Mouse (Mus musculus) testis, postnatal 14 days (tissue): Measurements from ENCODE around the gene Tulp2.
A peak's percentile ranks its signal among the peaks of the same experiment; 100 is the strongest.
"Not testable (repeated sequence)": the region's sequence is repeated elsewhere in the genome, so short reads cannot be mapped to it uniquely, and the experiment has no call there.

Source experiments
- DNase-seq: peaks from one replicate; pipeline ENCODE4 v3.0.0; 2021; ENCODE audit warnings: low spot score

Gene Tulp2

DNA sequence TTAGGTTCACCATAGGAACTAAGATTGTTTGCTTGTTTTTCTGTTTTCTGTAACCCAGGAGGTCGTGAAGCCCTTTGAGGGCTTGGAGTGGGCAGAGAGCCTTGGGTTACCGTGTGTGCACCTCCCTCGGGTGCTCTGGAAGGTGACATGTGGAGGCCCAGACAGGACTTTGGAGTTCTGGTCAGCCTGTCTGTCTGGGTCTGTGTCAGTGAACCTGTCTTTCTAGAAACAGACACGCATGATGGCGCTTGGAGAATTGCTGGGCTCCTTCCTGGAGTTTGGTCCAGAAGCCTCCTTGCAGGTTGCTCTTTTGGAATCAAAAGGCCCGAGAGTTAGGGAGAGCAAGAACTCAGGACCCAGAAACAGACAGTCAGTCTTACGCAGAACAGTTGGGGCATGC lies 21.3 kb upstream of the Tulp2 start:
- no peak for DNase-seq

DNA sequence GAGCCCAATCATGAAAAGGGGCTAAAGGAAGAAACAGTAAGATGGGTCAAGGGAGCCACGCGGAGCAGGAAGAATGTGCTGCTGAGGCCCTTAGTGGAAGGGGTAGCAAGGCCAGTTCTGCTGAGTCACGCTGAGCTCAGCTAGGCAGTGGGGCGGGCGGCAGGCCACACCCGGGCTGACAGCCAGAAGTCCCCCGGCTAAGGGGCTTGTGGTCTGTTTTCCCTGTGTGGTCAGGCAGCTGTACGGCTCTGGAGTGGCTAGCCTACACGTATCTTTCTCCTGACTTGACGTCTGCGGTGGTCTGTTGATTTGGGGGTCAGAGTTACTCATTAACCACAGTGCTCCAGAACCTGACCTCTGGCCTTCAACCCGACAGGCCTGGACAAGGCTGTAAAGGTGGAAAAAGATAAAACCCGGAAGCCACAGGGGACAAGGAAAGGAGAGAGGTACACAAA lies 20.8 kb upstream of the Tulp2 start:
- DNase-seq, result peak; percentile 63

DNA sequence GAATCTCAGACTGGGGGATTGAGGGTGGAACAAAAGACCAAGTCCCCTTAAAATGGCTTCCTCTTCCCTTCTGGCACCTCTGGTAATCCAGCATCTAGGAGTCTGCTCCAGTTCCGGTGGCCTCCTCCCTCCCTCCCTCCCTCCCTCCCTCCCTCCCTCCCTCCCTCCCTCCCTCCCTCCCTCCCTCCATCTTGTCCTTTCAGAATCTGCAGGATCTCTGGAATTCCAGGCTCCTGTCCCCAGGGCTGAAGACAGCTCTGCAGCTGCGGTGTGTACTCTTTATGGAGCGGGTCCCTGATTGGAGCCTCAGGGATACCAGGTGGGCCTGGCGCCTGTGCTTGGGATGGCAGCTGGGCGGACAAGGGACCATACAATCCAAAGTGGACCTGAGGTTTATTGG lies 20.4 kb upstream of the Tulp2 start:
- DNase-seq, result peak; percentile 40

- DNase-seq, result peak; percentile 40
Measured at GRCm38 (mm10) chr7:45461781-45462180, 19.9 kb upstream of the Tulp2 start.

- no peak for DNase-seq
Measured at GRCm38 (mm10) chr7:45462325-45462724, 19.4 kb upstream of the Tulp2 start.

GRCm38 (mm10) chr7:45462868-45463267 lies 18.8 kb upstream of the Tulp2 start:
- not testable (repeated sequence) for DNase-seq

GRCm38 (mm10) chr7:45463987-45464778 lies 17.5 kb upstream of the Tulp2 start:
- DNase-seq, result no peak

- DNase-seq, result no peak
Measured at GRCm38 (mm10) chr7:45465112-45465511, 16.6 kb upstream of the Tulp2 start.

DNA sequence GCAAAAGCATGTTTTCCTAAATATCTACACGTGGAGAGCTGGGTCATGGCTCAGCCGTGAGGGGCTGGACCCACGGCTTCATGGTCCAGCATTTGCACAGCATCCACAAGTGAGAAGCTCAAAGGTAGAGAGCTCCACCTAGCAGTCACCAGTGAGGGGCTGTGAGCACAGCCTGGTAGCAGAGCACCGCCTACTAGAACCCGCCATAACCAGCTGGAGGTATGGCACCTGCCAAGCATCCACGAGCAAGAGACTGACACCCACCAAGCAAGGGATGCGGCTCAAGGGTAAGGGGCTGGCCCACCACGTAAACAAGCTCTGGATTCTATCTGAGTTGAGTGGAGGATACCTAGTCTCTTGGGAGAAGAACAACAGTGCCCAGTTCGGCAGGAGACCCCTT lies 16.1 kb upstream of the Tulp2 start:
- no peak for DNase-seq

DNA sequence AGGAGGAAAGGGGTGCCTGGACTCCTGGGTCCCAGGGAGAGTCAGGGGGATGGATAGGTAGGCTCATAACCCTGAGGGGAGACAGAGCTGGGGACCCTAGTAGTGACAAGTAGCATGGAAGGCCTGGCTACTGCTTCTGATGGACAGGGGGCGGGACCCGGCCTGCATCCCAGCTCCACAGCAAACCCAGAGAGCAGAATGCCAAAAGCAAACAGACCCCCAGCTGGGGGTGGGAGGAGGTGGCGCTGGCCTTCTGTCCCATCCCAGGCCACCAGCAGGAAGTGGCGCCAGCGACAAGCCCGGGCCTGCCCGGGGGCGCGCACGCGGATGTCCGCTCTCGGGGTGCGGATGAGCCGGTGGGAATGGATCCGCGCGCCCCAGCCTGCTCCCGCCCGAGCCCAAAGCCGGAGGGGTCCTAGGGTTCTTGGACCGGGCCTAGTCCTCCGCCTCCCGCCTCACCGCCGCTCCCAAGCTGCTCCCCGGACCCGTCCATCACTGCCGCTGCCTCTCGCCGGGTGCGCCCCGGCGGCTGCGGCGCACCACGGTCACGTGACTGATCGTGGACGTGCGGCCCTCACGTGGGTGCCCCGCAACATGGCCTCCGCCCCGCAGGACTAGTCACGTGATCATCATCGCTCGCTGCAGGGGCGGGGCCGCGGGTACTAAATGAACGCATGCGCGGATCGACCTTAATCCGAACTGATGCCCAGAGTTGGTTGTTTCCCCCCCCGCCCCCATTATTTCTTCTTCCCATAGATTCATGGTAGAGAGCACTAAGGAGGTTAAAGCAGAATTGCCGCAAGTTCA lies 15.2 kb upstream of the Tulp2 start, which contains the start of gene Bax:
Bax (minus strand) TSS at position 616 of the 807 bp plus-strand sequence.
- DNase-seq, result peak; percentile 92

- DNase-seq, result no peak
Measured at GRCm38 (mm10) chr7:45467090-45467670, 14.5 kb upstream of the Tulp2 start.

GRCm38 (mm10) chr7:45470869-45471268 lies 10.8 kb upstream of the Tulp2 start:
- DNase-seq, result no peak

DNA sequence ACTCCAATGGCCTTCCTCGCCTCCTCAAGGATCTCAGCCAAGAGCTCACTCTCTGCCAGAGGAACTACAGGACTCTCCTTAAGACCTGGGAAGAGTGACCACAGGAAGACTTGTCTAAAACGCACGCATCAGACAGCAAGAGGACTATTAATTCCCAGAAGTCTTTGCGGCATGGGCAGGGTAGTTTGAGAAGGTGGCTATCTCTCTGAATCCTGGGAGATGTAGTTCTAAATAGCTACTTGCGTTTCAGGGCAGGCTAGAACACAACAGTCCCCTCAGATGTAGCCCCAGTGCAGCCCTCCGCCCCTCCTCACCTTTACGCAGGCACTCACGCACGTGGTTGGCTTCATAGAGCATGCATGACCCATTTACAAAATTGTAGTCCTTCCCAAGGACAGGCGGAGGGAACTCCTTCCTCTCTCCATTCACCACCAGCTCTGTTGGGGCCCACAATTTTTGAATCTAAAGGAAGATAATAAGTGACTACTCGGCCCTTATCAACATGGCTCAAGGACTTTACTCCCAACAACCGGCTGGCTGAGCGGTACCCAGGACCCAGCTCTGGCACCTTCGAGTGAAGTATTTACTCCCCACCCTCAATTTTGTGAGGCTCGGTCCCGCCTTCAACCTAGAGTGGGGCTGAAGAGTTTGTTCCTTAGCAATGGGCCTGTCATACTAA lies 6.2 kb upstream of the Tulp2 start:
- no peak for DNase-seq

- no peak for DNase-seq
Measured at GRCm38 (mm10) chr7:45476453-45476852, 5.2 kb upstream of the Tulp2 start.

- no peak for DNase-seq
Measured at GRCm38 (mm10) chr7:45477003-45477402, 4.7 kb upstream of the Tulp2 start.

DNA sequence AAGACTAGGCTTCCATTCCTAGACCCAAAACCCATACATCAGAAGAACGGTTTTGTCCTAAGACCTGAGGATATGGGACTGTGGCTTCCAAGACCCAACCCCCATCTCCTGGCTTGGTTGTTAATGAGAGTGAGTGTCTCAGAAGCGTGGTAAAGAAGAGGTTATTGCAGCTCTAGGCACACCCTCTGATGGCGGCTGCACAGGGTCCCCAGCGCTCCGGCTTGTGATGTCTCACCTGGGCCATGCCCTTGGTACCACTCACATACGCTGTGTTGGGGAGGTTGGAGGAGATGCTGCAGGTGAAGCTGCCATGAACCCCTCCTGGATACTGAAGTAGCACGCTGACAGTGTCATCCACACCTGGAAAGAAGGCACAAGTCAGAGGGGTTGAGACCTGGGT lies 2.9 kb upstream of the Tulp2 start:
- no peak for DNase-seq

DNA sequence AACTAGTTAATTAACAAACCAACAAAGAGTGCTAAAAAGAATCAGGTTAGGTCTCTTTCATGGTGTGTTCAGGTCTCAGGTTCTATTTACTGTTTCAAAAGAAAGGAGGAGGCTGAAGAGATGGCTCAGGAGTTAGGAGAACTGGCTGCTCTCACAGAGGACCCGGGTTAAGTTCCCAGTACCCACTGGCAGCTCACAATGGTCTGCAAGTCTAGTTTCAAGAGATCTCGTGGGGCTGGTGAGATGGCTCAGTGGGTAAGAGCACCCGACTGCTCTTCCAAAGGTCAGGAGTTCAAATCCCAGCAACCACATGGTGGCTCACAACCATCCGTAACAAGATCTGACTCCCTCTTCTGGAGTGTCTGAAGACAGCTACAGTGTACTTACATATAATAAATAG lies 1.4 kb upstream of the Tulp2 start:
- not testable (repeated sequence) for DNase-seq

- no peak for DNase-seq
Measured at GRCm38 (mm10) chr7:45482166-45482565, 489 bp downstream of the Tulp2 start.

- not testable (repeated sequence) for DNase-seq
Measured at GRCm38 (mm10) chr7:45484985-45485384, 3.3 kb downstream of the Tulp2 start.

DNA sequence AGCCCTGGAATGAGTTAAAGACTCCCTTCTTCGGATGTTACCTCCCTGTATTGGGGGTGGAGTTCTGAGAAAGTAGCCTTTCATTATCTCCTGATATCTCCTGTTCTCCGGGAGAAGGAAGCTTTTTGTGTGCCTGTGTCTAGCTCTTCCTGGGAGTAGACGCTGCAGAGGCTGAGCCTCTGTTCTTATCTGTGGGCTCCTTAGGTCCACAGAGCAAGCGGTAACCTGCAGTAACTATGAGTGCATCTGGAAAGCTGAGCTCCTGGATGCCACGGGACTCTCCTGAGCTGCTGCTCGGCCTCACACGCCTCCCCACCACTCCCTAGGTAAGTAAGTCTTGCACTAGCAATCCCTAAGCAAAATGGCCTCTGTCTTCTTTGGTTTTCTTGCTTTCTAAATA lies 4.5 kb downstream of the Tulp2 start:
- DNase-seq, result no peak

GRCm38 (mm10) chr7:45486761-45487415 lies 5.2 kb downstream of the Tulp2 start, which contains the start of gene Gm45808:
TSS of gene Gm45808 (minus strand) at chr7:45486811.
- DNase-seq, result no peak
